Mouse (Mus musculus): ENCODE results near the gene 1700029H14Rik. TPM values are rescaled to one million over a fixed set of nuclear protein-coding genes. Genes with fewer than 3 reads are reported as not detected.

The 1700029H14Rik gene
- polyA plus RNA-seq, 1 experiment = 0.30 TPM

GRCm38 (mm10) chr8:13551574-13551830 is 10.8 kb downstream of the 1700029H14Rik start:
- TF ChIP-seq POLR2A (IDR thresholded peaks at IDR 0.05; ENCODE audit: control insufficient read depth, extremely low read depth, insufficient read depth, low read length, poor library complexity) (no peak), CTCF (IDR thresholded peaks at IDR 0.05; ENCODE audit: borderline replicate concordance, control insufficient read depth, extremely low read depth, insufficient read depth, low read length, poor library complexity) (no peak)
- 97% methylated on average over 6 of the region's 6 CpGs for WGBS
- no peak for DNase-seq
- H3K36me3 ChIP-seq (ENCODE audit: control insufficient read depth, insufficient read depth, low read length) = no peaks in the 10 kb centered on the region
- no peak overlapping the region for H3K27ac ChIP-seq (ENCODE audit: control insufficient read depth, insufficient read depth, low read length)
- H3K27me3 ChIP-seq (ENCODE audit: control insufficient read depth, insufficient read depth, low read length) = no peaks in the 10 kb centered on the region
- peaks cover 5% of the 10 kb centered on the region; the same call in 1 of the 2 replicates for H3K4me1 ChIP-seq (replicated peaks; ENCODE audit: control insufficient read depth, insufficient read depth, low read length)
- no peak overlapping the region for H3K4me3 ChIP-seq (ENCODE audit: control insufficient read depth, insufficient read depth, low read length)

DNA sequence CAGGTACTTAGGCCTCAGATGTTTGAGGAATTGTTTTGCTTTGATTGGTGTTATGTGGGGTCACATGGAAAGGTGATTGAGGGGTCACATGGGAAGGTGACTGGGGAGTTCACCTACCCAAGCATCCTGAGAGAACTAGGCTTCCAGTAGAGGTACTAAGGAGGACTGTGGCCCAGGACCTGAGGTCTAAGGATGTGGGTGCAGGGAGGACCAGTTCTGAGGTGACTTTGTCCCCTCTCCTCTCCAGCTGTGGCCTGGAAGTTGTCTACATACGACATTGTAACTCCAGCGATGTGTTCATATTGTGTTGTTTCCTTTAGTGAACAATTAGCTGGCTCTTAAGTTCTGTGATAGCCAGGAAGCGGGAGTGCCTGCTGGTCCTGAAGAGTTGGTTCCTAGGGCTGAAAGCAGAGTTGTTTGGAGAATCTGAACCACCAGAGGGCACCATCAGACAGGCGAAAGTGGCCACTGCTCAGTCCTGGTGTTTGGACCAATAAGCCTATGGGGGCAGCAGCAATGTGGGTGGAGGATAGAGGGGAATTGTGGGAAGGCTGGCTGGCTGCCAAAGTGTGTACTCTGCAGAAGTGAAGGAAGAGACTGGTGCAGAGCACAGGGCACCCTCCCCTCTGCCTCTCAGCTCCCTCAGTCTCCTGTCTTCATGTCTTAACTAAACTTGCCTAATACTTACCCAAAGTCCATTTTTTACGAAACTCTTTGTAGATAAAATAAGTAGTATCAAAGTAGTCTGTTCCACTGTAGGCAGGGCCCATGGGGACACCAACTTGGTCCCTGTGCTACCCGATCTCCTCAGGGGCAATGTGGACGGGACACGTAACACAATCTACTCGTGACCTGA is 11.3 kb downstream of the 1700029H14Rik start:
- WGBS = 59% methylated on average over 9 of the region's 9 CpGs
- H3K36me3 ChIP-seq (ENCODE audit: control insufficient read depth, insufficient read depth, low read length) = no peaks in the 10 kb centered on the region
- no peak overlapping the region for H3K27ac ChIP-seq (ENCODE audit: control insufficient read depth, insufficient read depth, low read length)
- TF ChIP-seq CTCF (IDR thresholded peaks at IDR 0.05; ENCODE audit: borderline replicate concordance, control insufficient read depth, extremely low read depth, insufficient read depth, low read length, poor library complexity) = peak; percentile 53; the same call in 1 of the 2 replicates
- no peak for TF ChIP-seq POLR2A (IDR thresholded peaks at IDR 0.05; ENCODE audit: control insufficient read depth, extremely low read depth, insufficient read depth, low read length, poor library complexity)
- peak; percentile 79 for DNase-seq
- H3K4me3 ChIP-seq (ENCODE audit: control insufficient read depth, insufficient read depth, low read length) = no peak overlapping the region
- no peaks in the 10 kb centered on the region for H3K27me3 ChIP-seq (ENCODE audit: control insufficient read depth, insufficient read depth, low read length)
- H3K4me1 ChIP-seq (replicated peaks; ENCODE audit: control insufficient read depth, insufficient read depth, low read length) = peaks cover 5% of the 10 kb centered on the region; the same call in 1 of the 2 replicates

DNA sequence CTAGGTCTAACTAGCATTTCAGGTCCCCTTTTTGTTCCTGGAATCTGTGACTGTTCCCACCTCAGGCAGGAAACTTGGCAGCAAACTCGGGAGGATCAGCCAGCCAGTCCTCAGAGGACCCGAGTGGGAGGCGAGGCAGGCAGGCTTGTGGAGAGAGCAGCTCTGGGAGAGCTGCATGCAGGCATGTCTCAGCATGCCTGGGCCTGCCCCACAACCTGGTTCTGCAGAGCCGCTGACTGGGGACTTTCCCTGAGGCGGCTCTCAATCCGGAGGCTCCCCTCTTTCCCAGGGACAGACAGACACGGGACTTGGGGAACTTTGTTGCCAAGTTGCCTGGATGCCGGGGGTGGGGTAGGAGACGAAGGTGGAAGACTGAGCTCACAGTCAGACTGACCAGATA is 13.4 kb downstream of the 1700029H14Rik start:
- no peak for DNase-seq
- Histone ChIP-seq H3K4me3 (ENCODE audit: control insufficient read depth, insufficient read depth, low read length) (no peak overlapping the region), H3K4me1 (replicated peaks; ENCODE audit: control insufficient read depth, insufficient read depth, low read length) (peaks cover 5% of the 10 kb centered on the region; the same call in 1 of the 2 replicates), H3K27me3 (ENCODE audit: control insufficient read depth, insufficient read depth, low read length) (no peaks in the 10 kb centered on the region), H3K27ac (ENCODE audit: control insufficient read depth, insufficient read depth, low read length) (no peak overlapping the region), H3K36me3 (ENCODE audit: control insufficient read depth, insufficient read depth, low read length) (no peaks in the 10 kb centered on the region)
- WGBS = 78% methylated on average over 9 of the region's 9 CpGs
- TF ChIP-seq POLR2A (IDR thresholded peaks at IDR 0.05; ENCODE audit: control insufficient read depth, extremely low read depth, insufficient read depth, low read length, poor library complexity) (no peak), CTCF (IDR thresholded peaks at IDR 0.05; ENCODE audit: borderline replicate concordance, control insufficient read depth, extremely low read depth, insufficient read depth, low read length, poor library complexity) (no peak)

- peak; percentile 20 for DNase-seq
- Histone ChIP-seq H3K27me3 (ENCODE audit: control insufficient read depth, insufficient read depth, low read length) (no peaks in the 10 kb centered on the region), H3K4me1 (replicated peaks; ENCODE audit: control insufficient read depth, insufficient read depth, low read length) (peaks cover 5% of the 10 kb centered on the region; the same call in 1 of the 2 replicates), H3K36me3 (ENCODE audit: control insufficient read depth, insufficient read depth, low read length) (no peaks in the 10 kb centered on the region), H3K27ac (ENCODE audit: control insufficient read depth, insufficient read depth, low read length) (no peak overlapping the region), H3K4me3 (ENCODE audit: control insufficient read depth, insufficient read depth, low read length) (no peak overlapping the region)
- TF ChIP-seq CTCF (IDR thresholded peaks at IDR 0.05; ENCODE audit: borderline replicate concordance, control insufficient read depth, extremely low read depth, insufficient read depth, low read length, poor library complexity) (no peak), POLR2A (IDR thresholded peaks at IDR 0.05; ENCODE audit: control insufficient read depth, extremely low read depth, insufficient read depth, low read length, poor library complexity) (no peak)
- 46% methylated on average over 4 of the region's 4 CpGs for WGBS
Observed at GRCm38 (mm10) chr8:13548235-13548634, 14.0 kb downstream of the 1700029H14Rik start.

DNA sequence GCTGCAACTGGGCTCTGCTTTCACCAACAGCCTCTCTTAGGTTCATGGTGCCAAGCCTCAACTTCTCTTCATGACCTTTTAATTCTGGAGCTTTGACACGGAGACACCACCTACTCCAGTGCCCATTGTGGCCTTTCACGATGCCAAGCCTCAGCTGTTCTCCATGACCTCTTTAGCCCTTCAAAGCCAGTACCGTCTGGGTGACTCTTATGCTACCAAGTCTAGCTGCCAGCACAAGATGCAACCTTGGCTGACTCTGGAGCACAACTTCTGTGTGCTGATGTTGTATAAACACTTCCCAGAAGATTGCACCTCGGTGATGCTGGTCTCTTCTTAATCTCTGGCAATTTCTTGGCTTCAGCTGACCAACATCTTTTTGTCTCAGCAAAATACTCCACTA is 15.8 kb downstream of the 1700029H14Rik start:
- no peak for TF ChIP-seq POLR2A (IDR thresholded peaks at IDR 0.05; ENCODE audit: control insufficient read depth, extremely low read depth, insufficient read depth, low read length, poor library complexity)
- no peak for TF ChIP-seq CTCF (IDR thresholded peaks at IDR 0.05; ENCODE audit: borderline replicate concordance, control insufficient read depth, extremely low read depth, insufficient read depth, low read length, poor library complexity)
- DNase-seq = no peak
- no peaks in the 10 kb centered on the region for H3K36me3 ChIP-seq (ENCODE audit: control insufficient read depth, insufficient read depth, low read length)
- no peaks in the 10 kb centered on the region for H3K27me3 ChIP-seq (ENCODE audit: control insufficient read depth, insufficient read depth, low read length)
- WGBS = 95% methylated on average over 4 of the region's 4 CpGs
- peaks cover 4% of the 10 kb centered on the region; the same call in 1 of the 2 replicates for H3K4me1 ChIP-seq (replicated peaks; ENCODE audit: control insufficient read depth, insufficient read depth, low read length)
- H3K4me3 ChIP-seq (ENCODE audit: control insufficient read depth, insufficient read depth, low read length) = no peak overlapping the region
- no peak overlapping the region for H3K27ac ChIP-seq (ENCODE audit: control insufficient read depth, insufficient read depth, low read length)

- Histone ChIP-seq H3K36me3 (ENCODE audit: control insufficient read depth, insufficient read depth, low read length) (no peaks in the 10 kb centered on the region), H3K4me3 (ENCODE audit: control insufficient read depth, insufficient read depth, low read length) (no peak overlapping the region), H3K27me3 (ENCODE audit: control insufficient read depth, insufficient read depth, low read length) (no peaks in the 10 kb centered on the region), H3K27ac (ENCODE audit: control insufficient read depth, insufficient read depth, low read length) (no peak overlapping the region), H3K4me1 (replicated peaks; ENCODE audit: control insufficient read depth, insufficient read depth, low read length) (no peaks in the 10 kb centered on the region)
- 94% methylated on average over 5 of the region's 5 CpGs for WGBS
- DNase-seq = no peak
- no peak for TF ChIP-seq CTCF (IDR thresholded peaks at IDR 0.05; ENCODE audit: borderline replicate concordance, control insufficient read depth, extremely low read depth, insufficient read depth, low read length, poor library complexity)
- no peak for TF ChIP-seq POLR2A (IDR thresholded peaks at IDR 0.05; ENCODE audit: control insufficient read depth, extremely low read depth, insufficient read depth, low read length, poor library complexity)
Observed at GRCm38 (mm10) chr8:13541526-13541925, 20.7 kb downstream of the 1700029H14Rik start.
